19 mouse cellular contexts compared by ENCODE assay signal in genomic region chr1:53721353-53721752, GRCm38 (mm10). TPM values are rescaled to one million over a fixed set of nuclear protein-coding genes. Genes with fewer than 3 reads are reported as not detected.
DNase-seq lines count a peak whose midpoint lies in the region; ATAC-seq and TF ChIP-seq lines count a peak whose summit lies in the region.
"Had no signal": no experiment of that assay in that cellular context is flagged by ENCODE, and none has a peak within 500 bp of the region (broad histone marks: within the 10 kb centered on the region; RNA-seq: fewer than 3 reads in every experiment).

No protein-coding gene starts in this region.

- no peak overlapping the region for H3K4me2 ChIP-seq in intestine, postnatal 0 days (replicated peaks; ENCODE audit: low read depth)
- H3K4me2 ChIP-seq: forebrain, embryonic 15.5 days; heart, embryonic 11.5 days; hindbrain, embryonic 12.5 days; hindbrain, embryonic 15.5 days had no signal

- H3K27me3 ChIP-seq in intestine, postnatal 0 days (replicated peaks; ENCODE audit: control insufficient read depth, insufficient read depth, low read length): no peaks in the 10 kb centered on the region
- H3K27me3 ChIP-seq: CH12.LX; forebrain, embryonic 15.5 days; hindbrain, embryonic 12.5 days; hindbrain, embryonic 15.5 days had no signal

- no peak for TF ChIP-seq CTCF in embryonic fibroblast, embryonic 13.5 days (IDR thresholded peaks at IDR 0.05; ENCODE audit: borderline replicate concordance, insufficient read depth, low read length)
- TF ChIP-seq CTCF in intestine, postnatal 0 days (IDR thresholded peaks at IDR 0.05; ENCODE audit: low read depth): no peak

- no peak for TF ChIP-seq POLR2A in embryonic fibroblast, embryonic 13.5 days (IDR thresholded peaks at IDR 0.05; ENCODE audit: low read depth, low read length)

- H3K27ac ChIP-seq in embryonic fibroblast, embryonic 13.5 days (ENCODE audit: insufficient read depth, low read length): peak overlapping the region; percentile 69
- no peak overlapping the region for H3K27ac ChIP-seq in intestine, postnatal 0 days (ENCODE audit: low read depth, low read length)
- H3K27ac ChIP-seq: forebrain, embryonic 15.5 days; hindbrain, embryonic 12.5 days; hindbrain, embryonic 15.5 days had no signal

- no peaks in the 10 kb centered on the region for H3K9me3 ChIP-seq in intestine, postnatal 0 days (ENCODE audit: control insufficient read depth)
- H3K9me3 ChIP-seq: forebrain, embryonic 15.5 days; G1E; hindbrain, embryonic 12.5 days; hindbrain, embryonic 15.5 days had no signal

- ATAC-seq in intestine, postnatal 0 days: peak; percentile 68
- ATAC-seq: forebrain, embryonic 15.5 days had no signal

- no peak overlapping the region for H3K9ac ChIP-seq in intestine, postnatal 0 days (ENCODE audit: low read depth, low read length)
- H3K9ac ChIP-seq: forebrain, embryonic 15.5 days; hindbrain, embryonic 12.5 days; hindbrain, embryonic 15.5 days had no signal

- H3K36me3 ChIP-seq in intestine, postnatal 0 days (ENCODE audit: control insufficient read depth, insufficient read depth): no peaks in the 10 kb centered on the region
- H3K36me3 ChIP-seq: forebrain, embryonic 15.5 days; G1E; hindbrain, embryonic 12.5 days; hindbrain, embryonic 15.5 days had no signal

- DNase-seq in Muller cell, postnatal 12 days (ENCODE audit: inconsistent ontology term): peak; percentile 55
- DNase-seq in urinary bladder, postnatal 10 days (ENCODE audit: low spot score): no peak
- DNase-seq in lung, postnatal 10 days: no peak
- no peak for DNase-seq in frontal cortex, postnatal 25 days (ENCODE audit: low spot score in 2 of 2)
- DNase-seq: adrenal gland, postnatal 10 days; adrenal gland, postnatal 36 days; cerebellum, adult 18-20 months; cerebellum, adult 9-10 months; cerebellum, postnatal 14 days; gastrocnemius, postnatal 10 days; heart, adult 11 months had no signal

- no peak overlapping the region for H3K4me3 ChIP-seq in embryonic fibroblast, embryonic 13.5 days (ENCODE audit: insufficient read depth, low read length)
- no peak overlapping the region for H3K4me3 ChIP-seq in intestine, postnatal 0 days (ENCODE audit: low read depth, low read length)
- H3K4me3 ChIP-seq: forebrain, embryonic 15.5 days; hindbrain, embryonic 12.5 days; hindbrain, embryonic 15.5 days had no signal

- H3K4me1 ChIP-seq in embryonic fibroblast, embryonic 13.5 days (ENCODE audit: control insufficient read depth, insufficient read depth, low read length): peaks cover 3% of the 10 kb centered on the region
- 0 out of 2 replicates have a peak, but pooled peaks cover 3% of the 10 kb centered on the region for H3K4me1 ChIP-seq in intestine, postnatal 0 days (replicated peaks; ENCODE audit: control insufficient read depth, insufficient read depth, low read length)
- H3K4me1 ChIP-seq: forebrain, embryonic 15.5 days; hindbrain, embryonic 12.5 days; hindbrain, embryonic 15.5 days had no signal

RNA-seq across cellular contexts. Expression of gene Dnah7a, which starts 14.8 kb away (rescaled TPM):
- 0.49 TPM in 1 of 2 replicates, not detected in the other for polyA plus RNA-seq in embryonic fibroblast, embryonic 13.5 days (2011; ENCODE audit: insufficient read length, low read depth, missing spikeins)
- 0.14 and 0.37 TPM in 2 replicates for polyA plus RNA-seq in intestine, postnatal 0 days (2015; fragmentation: Nextera tagmentation; extraction: Ambion mirVana)
- polyA plus RNA-seq: G1E had no signal
